Comparison of ENCODE assay signal across 21 mouse cellular contexts in the genomic region with DNA sequence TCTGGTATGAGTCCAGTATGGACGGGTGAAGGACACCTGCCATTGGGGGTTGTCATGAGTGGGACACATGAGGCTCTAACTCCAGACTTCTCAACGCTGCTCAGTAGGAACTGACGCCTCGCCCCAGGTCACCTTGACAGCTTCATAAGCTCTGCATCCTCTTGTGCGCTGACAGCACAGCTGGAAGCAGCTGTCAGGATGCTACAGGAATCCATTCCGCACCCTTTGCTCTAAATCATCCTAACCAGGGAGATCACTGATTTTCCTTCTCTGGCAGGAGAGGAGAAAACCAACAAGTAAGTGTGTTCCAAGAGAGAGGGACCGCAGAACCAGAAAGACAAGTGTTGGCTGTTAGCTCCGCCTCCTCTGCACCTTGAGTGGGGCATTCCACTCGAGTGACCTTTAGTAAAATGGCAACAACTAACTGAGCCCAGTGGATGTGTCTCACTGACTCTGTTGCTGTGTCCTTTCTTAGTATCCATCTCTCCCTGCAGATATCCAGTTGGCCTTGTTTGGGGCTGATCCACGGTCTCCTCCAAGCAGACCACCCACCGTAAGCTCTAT.
DNase-seq lines count a peak whose midpoint lies in the region.
"Had no signal": no experiment of that assay in that cellular context is flagged by ENCODE, and none has a peak within 500 bp of the region (broad histone marks: within the 10 kb centered on the region; RNA-seq: fewer than 3 reads in every experiment).

No protein-coding gene starts in this region.

- DNase-seq in kidney, postnatal 14 days: peak; percentile 17
- no peak for DNase-seq in kidney, adult 8-10 months
- peak; percentile 34 for DNase-seq in urinary bladder, postnatal 14 days (ENCODE audit: low spot score)
- DNase-seq in urinary bladder, adult 18-20 months (ENCODE audit: low spot score in 2 of 2): no peak
- peak; percentile 74 for DNase-seq in lung, postnatal 36 days
- DNase-seq in cerebellum, adult 9-11 months: no peak
- no peak for DNase-seq in Muller cell, postnatal 12 days (ENCODE audit: inconsistent ontology term)
- DNase-seq: adrenal gland, adult 2 months; adrenal gland, postnatal 36 days; B cell, adult 2 months; cerebellum, adult 18-20 months; cerebellum, postnatal 25 days; gastrocnemius, postnatal 10 days; heart, postnatal 4 days; kidney, adult 9 months; kidney, postnatal 36 days; left cerebral cortex, postnatal 4 days; liver, postnatal 0 days; right cerebral cortex, postnatal 4 days; thymus, adult 18-20 months; thymus, postnatal 25 days had no signal

Comparison
In these comparisons a context has a peak if more than half of its experiments do, and no peak if none do; other contexts are left out.
1. DNase-seq: peak in kidney, postnatal 14 days (single experiment), urinary bladder, postnatal 14 days (single experiment) and lung, postnatal 36 days (single experiment); none in kidney, adult 8-10 months (0 of 2), urinary bladder, adult 18-20 months (0 of 2), cerebellum, adult 9-11 months (single experiment) and Muller cell, postnatal 12 days (single experiment).